Comparison of ENCODE assay signal across 8 mouse cellular contexts in genomic region chr15:82016101-82016808, GRCm38 (mm10). TPM values are rescaled to one million over a fixed set of nuclear protein-coding genes. Genes with fewer than 3 reads are reported as not detected.
DNase-seq lines count a peak whose midpoint lies in the region; ATAC-seq and TF ChIP-seq lines count a peak whose summit lies in the region.

No protein-coding gene starts in this region.

- peak overlapping the region; percentile 61 for H3K4me3 ChIP-seq in cortical plate, adult 2 months (ENCODE audit: insufficient read depth, low read length)

- H3K27ac ChIP-seq in cortical plate, adult 2 months (ENCODE audit: insufficient read depth, low read length), result no peak overlapping the region

- ATAC-seq in activated CD4-positive, CD25-positive, alpha-beta regulatory T cell, adult 4 months, result peak; percentile 88
- ATAC-seq in megakaryocyte progenitor cell, adult 5-6 weeks (replicated peaks; ENCODE audit: poor library complexity), result peak; percentile 94

- no peaks in the 10 kb centered on the region for H3K4me1 ChIP-seq in cortical plate, adult 2 months (ENCODE audit: control insufficient read depth, insufficient read depth, low read length)

- TF ChIP-seq POLR2A in cortical plate, adult 2 months (IDR thresholded peaks at IDR 0.05; ENCODE audit: extremely low read depth, insufficient read depth, low read length), result peak; percentile 76

- peak; percentile 98 for DNase-seq in gastrocnemius, adult 8-10 months (ENCODE audit: low spot score in 2 of 2)
- peak; percentile 99 for DNase-seq in induced T-regulatory cell, adult 2 months (ENCODE audit: low read depth)
- DNase-seq in left cerebral cortex, adult 9 months (ENCODE audit: low spot score in 2 of 2), result peak; percentile 98 to 99
- peak; percentile 100 for DNase-seq in right cerebral cortex, postnatal 14 days
- peak; percentile 100 for DNase-seq in urinary bladder, postnatal 36 days (ENCODE audit: low spot score in 2 of 2)

- TF ChIP-seq CTCF in cortical plate, adult 2 months (IDR thresholded peaks at IDR 0.05; ENCODE audit: extremely low read depth, insufficient read depth, low read length), result no peak

RNA-seq across cellular contexts. Expression of gene Desi1, which starts 17.4 kb away (rescaled TPM):
- 10 to 100 TPM; 10.1 to 16.2 TPM for polyA plus RNA-seq in activated CD4-positive, CD25-positive, alpha-beta regulatory T cell, adult 4 months (2017; shearing (Covaris generic))
- 126 and 134 TPM in 2 replicates for polyA plus RNA-seq in cortical plate, adult 2 months (2012; rRNA removed)
- 10 to 100 TPM; 14.9 to 18.4 (median 17.5) TPM for total RNA-seq in gastrocnemius, adult 8-10 months (2022)
- total RNA-seq in megakaryocyte progenitor cell, adult 5-6 weeks (2015), result 32.6 and 38.4 TPM in 2 replicates
- 7.1 and 9.2 TPM in 2 replicates for total RNA-seq in megakaryocyte progenitor cell, adult 5-6 weeks (2017)

RNA-seq across cellular contexts. Expression of gene Xrcc6, which starts 28.6 kb away (rescaled TPM):
- 10 to 100 TPM; 50.9 to 58.1 TPM for polyA plus RNA-seq in activated CD4-positive, CD25-positive, alpha-beta regulatory T cell, adult 4 months (2017; shearing (Covaris generic))
- 23.5 and 27.4 TPM in 2 replicates for polyA plus RNA-seq in cortical plate, adult 2 months (2012; rRNA removed)
- 10 to 100 TPM; 20.6 to 24.5 (median 24.2) TPM for total RNA-seq in gastrocnemius, adult 8-10 months (2022)
- 75.3 and 108 TPM in 2 replicates for total RNA-seq in megakaryocyte progenitor cell, adult 5-6 weeks (2015)
- total RNA-seq in megakaryocyte progenitor cell, adult 5-6 weeks (2017), result 135 and 249 TPM in 2 replicates

RNA-seq across cellular contexts. Expression of gene Snu13, which starts 31.1 kb away (rescaled TPM):
- 100 to 1,000 TPM; 170 to 212 TPM for polyA plus RNA-seq in activated CD4-positive, CD25-positive, alpha-beta regulatory T cell, adult 4 months (2017; shearing (Covaris generic))
- polyA plus RNA-seq in cortical plate, adult 2 months (2012; rRNA removed), result 133 and 137 TPM in 2 replicates
- total RNA-seq in gastrocnemius, adult 8-10 months (2022), result 10 to 100 TPM; 44.8 to 55.5 (median 51.4) TPM
- total RNA-seq in megakaryocyte progenitor cell, adult 5-6 weeks (2015), result 235 and 245 TPM in 2 replicates
- total RNA-seq in megakaryocyte progenitor cell, adult 5-6 weeks (2017), result 201 and 202 TPM in 2 replicates

RNA-seq across cellular contexts. Expression of gene 1700029P11Rik, which starts 35.9 kb away (rescaled TPM):
- not detected for polyA plus RNA-seq in activated CD4-positive, CD25-positive, alpha-beta regulatory T cell, adult 4 months (2017; shearing (Covaris generic))
- polyA plus RNA-seq in cortical plate, adult 2 months (2012; rRNA removed), result not detected in 2 replicates
- not detected for total RNA-seq in gastrocnemius, adult 8-10 months (2022)
- total RNA-seq in megakaryocyte progenitor cell, adult 5-6 weeks (2015), result not detected in 2 replicates
- total RNA-seq in megakaryocyte progenitor cell, adult 5-6 weeks (2017), result not detected in 2 replicates

RNA-seq across cellular contexts. Expression of gene 4930407I10Rik, which starts 42.7 kb away (rescaled TPM):
- polyA plus RNA-seq in activated CD4-positive, CD25-positive, alpha-beta regulatory T cell, adult 4 months (2017; shearing (Covaris generic)), result not detected
- not detected in 2 replicates for polyA plus RNA-seq in cortical plate, adult 2 months (2012; rRNA removed)
- total RNA-seq in gastrocnemius, adult 8-10 months (2022), result not detected
- total RNA-seq in megakaryocyte progenitor cell, adult 5-6 weeks (2015), result not detected in 2 replicates
- not detected in 2 replicates for total RNA-seq in megakaryocyte progenitor cell, adult 5-6 weeks (2017)
